Mouse (Mus musculus) layer of hippocampus, adult 11-12 months (tissue): ENCODE data around the gene Zan.
A peak's percentile ranks its signal among the peaks of the same experiment; 100 is the strongest.

Source experiments
- DNase-seq: peaks from one replicate; pipeline ENCODE4 v3.0.0; 2022; ENCODE audit warnings: low spot score

Zan gene

DNA sequence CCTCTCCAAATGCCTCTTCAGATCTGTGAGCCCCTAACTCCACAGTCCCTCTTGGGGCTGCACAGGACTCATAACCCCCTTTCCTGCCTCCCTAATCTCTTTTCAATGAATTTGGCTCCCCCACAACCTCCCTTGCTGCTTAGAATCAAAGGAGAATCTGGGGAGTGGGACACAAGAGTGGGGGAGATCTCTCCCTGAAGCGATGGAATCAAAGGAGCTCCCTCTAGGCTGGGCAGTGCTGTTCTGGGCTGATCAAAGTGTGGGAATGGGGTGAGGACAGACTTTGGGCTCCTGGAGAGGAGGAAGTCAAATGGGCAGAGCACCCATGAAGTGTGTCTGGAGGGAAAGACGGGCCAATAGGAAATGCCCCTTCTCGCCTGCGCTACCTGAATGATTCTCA, 125.5 kb downstream of the Zan start:
- DNase-seq: no peak

DNA sequence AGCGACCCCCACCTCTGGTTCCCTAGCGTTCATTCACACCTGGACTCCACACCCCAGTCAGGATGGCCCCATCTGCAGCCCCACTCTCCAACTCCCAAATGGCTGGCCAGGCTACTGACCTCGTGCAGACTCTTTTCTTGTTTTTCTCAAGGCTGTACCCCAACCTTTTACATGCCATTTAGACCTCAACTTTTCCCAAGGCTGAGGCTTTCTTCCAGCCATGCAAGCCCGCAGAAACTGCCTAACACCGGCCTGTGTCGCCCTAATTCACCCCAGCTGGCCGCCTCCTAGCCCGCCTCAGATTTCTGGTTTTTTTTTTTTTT, 125.8 kb downstream of the Zan start:
- DNase-seq: no peak

GRCm38 (mm10) chr5:137350205-137351057, 126.4 kb downstream of the Zan start:
- no peak for DNase-seq

GRCm38 (mm10) chr5:137349384-137350204, 127.3 kb downstream of the Zan start, which contains the start of gene Ephb4:
Ephb4 (plus strand) TSS chr5:137350109.
- DNase-seq: peak; percentile 58

GRCm38 (mm10) chr5:137348482-137349383, 128.1 kb downstream of the Zan start:
- DNase-seq: no peak

DNA sequence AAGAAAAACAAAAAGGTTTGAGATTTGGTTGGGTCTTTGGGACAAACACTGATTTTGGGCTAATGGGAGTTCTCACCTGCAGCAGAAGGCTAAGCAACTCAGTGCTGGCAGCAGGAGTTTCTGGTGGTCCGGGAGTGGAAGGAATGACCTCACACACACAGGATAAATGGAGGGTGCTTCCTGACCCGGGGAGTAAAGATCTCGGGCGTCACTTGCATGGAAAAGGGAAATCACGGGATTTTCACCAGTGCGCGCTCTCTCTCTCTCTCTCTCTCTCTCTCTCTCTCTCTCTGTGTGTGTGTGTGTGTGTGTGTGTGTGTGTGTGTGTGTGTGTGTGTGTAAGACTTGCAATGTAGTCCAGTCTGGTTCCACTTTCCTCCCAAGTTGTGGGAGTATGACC, 129.0 kb downstream of the Zan start:
- no peak for DNase-seq

GRCm38 (mm10) chr5:137346983-137347382, 129.9 kb downstream of the Zan start:
- DNase-seq: no peak

GRCm38 (mm10) chr5:137346388-137346787, 130.5 kb downstream of the Zan start:
- DNase-seq: no peak

DNA sequence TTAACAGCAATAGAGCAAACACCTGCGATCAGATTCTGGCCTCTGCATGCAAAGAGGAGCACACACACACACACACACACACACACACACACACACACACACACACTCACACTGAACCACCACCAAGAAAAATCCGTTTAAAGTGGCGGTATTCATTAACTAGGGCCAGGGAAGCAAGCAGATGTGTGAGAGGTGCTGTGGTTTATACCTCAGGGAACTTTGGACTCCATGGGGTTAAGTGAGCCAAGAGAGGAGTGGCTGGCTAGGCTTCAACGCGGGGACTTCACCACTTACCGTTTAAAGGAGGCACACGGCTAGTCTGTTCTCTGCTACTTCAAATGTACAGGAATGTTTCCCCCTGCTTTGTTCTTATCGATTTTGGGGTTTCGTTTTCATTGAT, 131.0 kb downstream of the Zan start:
- DNase-seq: no peak

- no peak for DNase-seq
Observed at GRCm38 (mm10) chr5:137343869-137344268, 133.0 kb downstream of the Zan start.

DNA sequence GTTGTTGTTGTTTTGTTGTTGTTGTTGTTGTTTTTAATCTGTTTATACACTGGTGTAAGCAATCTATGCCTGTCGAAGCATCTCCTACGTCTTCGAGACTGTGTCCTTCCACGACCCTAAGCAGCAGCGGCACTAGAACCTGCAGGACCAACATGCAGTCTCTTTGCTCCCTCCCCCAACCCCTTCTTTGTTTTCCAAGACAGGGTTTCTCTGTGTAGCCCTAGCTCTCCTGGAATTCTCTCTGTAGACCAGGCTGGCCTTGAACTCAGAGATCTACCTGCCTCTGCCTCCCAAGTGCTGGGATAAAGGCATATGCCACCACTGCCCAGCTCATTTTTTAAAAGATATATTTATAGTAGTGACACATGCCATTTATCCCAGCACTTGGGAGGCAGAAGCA, 133.5 kb downstream of the Zan start:
- no peak for DNase-seq

GRCm38 (mm10) chr5:137342407-137343012, 134.4 kb downstream of the Zan start:
- DNase-seq: no peak

DNA sequence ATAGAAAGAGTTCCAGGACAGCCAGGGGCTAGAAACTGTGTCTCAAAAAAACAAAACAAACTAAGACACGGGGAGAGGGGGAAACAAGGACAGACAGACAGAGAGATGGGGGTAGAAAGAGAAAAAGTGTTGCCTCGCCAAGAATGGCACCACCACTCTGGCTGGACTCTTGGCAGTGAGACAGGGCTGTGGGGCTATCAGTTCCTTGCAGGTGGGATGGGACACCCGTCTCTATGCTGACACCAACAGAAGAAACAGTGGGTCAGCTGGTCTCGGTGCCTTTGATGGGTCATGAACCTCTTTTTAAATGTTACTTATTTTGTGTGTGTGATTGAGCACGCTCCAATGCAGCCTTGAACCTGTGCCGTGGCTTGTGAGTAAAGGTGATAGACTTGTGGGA, 136.6 kb downstream of the Zan start:
- no peak for DNase-seq

DNA sequence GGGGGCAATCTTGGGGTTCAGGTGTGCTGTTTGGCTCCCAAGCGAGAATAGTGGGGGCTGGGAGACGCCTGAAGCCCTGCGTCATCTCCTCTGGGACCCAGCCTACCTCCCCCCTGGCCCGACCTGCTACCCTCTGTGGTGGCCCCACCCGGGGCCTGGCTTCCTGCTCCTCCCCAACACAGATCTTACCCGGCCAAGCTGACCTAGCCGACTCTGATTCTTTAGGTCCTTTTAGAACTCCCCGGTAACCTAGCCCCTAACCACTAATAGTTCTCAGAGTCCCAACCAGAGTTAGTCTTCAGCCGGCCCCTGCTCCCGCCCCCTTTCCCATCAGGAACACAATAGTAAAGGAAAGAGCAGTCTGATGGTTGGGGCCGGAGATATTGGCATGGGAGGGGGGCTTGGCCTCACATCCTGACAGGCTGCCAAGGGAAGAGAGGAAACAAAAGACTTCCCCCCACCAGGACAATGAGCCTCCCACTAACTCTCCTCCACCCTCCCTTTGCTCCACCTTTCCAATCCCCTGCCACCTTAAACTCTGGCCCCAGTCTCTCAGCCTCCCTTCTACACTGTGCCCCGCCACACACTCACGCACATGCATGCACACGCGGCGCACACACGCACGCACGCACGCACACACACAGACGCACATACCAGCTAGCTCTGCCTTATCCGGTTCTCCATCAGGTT, 137.4 kb downstream of the Zan start:
- peak; percentile 27 for DNase-seq

DNA sequence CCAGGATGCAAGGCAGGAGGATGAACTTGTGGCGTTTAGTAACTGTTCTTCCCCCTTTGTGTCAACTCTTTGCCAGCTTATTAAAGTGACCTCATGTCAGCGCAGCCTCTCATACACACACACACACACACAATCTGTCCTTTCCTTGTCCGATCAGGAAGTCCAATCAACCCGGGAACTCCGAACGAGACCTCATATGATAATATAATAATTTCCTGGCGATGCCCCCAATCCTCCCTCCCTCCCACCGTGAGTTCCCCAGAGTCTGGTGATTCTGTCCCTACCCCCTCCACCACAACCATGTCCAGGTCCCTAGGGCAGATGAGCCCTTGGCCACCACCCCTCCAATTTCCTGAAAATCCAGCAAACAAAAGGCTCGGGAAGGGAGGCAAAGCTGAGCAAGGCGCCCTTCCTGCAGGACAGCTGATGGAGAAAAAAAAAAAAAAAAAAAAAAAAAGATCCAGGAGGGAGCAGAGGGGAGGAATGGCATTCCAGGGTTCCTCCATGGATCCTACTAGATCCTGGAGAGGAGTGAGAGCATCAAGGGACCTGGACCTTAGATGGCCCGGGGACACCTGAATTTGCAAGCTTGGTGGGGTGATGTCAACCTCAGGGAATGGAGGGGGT, 138.1 kb downstream of the Zan start:
- DNase-seq: no peak

GRCm38 (mm10) chr5:137338256-137338655, 138.6 kb downstream of the Zan start:
- peak; percentile 91 for DNase-seq

DNA sequence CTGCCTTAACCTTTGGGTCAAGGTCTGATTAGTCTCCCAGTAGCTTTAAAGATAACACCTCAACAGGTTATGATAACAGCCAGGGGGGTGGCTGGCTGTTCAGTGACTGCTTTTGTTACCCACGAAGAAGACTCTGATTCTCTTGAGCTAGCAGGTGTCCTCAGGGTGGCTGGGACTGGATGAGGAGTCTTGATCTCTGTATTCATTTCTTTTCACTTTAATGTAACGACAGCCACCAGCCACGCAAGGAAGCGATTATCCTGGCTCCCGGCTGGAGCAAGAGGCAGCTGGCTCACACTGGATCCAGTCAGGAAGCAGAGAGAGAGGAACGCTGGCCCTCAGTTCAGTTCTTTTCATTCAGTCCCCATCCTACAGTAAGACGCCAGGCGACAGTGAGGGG, 139.7 kb downstream of the Zan start:
- DNase-seq: no peak

DNA sequence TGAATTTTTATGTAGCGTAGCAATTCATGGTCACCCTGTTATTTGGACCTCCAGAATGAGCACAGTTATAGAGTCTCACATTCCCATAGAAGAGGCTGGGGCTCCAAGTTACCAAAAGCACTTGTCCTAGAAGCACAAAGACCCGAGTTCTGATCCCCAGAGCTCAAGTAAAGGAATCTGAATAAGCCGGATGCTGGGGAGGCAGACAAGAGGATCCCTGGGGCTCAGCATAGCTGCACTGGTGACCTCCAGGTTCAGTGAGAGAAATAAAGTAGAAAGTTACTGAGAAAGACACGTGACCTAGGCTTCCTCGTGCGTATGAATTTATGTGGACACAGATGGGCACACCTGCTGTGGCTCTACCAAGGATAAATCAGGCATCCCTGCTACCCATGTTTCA, 141.8 kb downstream of the Zan start:
- no peak for DNase-seq

DNA sequence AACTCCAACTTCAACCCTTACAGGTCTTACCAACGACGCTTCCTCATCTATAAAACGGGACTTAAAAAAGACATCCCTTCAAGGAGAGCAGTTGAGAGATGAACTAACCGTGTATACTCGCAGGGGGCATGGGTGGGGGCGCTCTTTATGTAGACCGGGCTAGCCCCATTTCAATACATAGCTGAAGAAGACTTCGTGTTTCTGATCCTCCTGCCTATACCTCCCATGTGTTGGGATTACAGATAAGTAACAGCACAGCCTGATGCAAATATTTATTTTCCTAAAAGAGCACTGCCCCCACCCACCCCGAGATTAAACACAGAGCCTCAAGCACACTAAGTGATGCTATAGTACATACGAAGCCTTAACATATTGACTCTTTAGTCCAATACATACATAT, 142.5 kb downstream of the Zan start:
- no peak for DNase-seq

GRCm38 (mm10) chr5:137333512-137334174, 143.2 kb downstream of the Zan start, which contains the start of gene Slc12a9:
Slc12a9 (minus strand) TSS chr5:137333597.
- DNase-seq: peak; percentile 95
